Mouse (Mus musculus): ENCODE results near the gene Rsph10b. TPM values are rescaled to one million over a fixed set of nuclear protein-coding genes. Genes with fewer than 3 reads are reported as not detected.

Gene Rsph10b
- polyA plus RNA-seq, 1 experiment, result not detected

GRCm38 (mm10) chr5:143924781-143925452, 7.9 kb upstream of the Rsph10b start:
- Histone ChIP-seq H3K4me3 (no peak overlapping the region), H3K36me3 (ENCODE audit: control insufficient read depth, insufficient read depth) (peaks cover 22% of the 10 kb centered on the region), H3ac (ENCODE audit: control insufficient read depth, insufficient read length) (no peak overlapping the region), H3K4me2 (ENCODE audit: low read depth) (no peak overlapping the region), H3K79me2 (ENCODE audit: control insufficient read depth, insufficient read depth) (no peaks in the 10 kb centered on the region), H3K27me3 (ENCODE audit: control insufficient read depth, insufficient read depth, insufficient read length) (no peaks in the 10 kb centered on the region)
- no peak for TF ChIP-seq MYOD1 (IDR thresholded peaks at IDR 0.05; ENCODE audit: control insufficient read depth in 1 of 3, insufficient read length in 2 of 3, low read depth in 2 of 3)
- no peak for TF ChIP-seq MAX (IDR thresholded peaks at IDR 0.05; ENCODE audit: low read depth)
- TF ChIP-seq USF1 (IDR thresholded peaks at IDR 0.05; ENCODE audit: low read depth), result no peak
- TF ChIP-seq REST (IDR thresholded peaks at IDR 0.05; ENCODE audit: insufficient read depth, insufficient read length), result no peak
- no peak for TF ChIP-seq TCF3 (IDR thresholded peaks at IDR 0.05; ENCODE audit: insufficient read length, low read depth)
- TF ChIP-seq POLR2AphosphoS2 (IDR thresholded peaks at IDR 0.05; ENCODE audit: insufficient read length, low read depth), result no peak
- no peak for TF ChIP-seq TCF12 (IDR thresholded peaks at IDR 0.05; ENCODE audit: insufficient read depth, poor library complexity, severe bottlenecking)
- no peak for TF ChIP-seq CEBPB (IDR thresholded peaks at IDR 0.05; ENCODE audit: insufficient read depth, poor library complexity, severe bottlenecking)
- TF ChIP-seq E2F4 (IDR thresholded peaks at IDR 0.05; ENCODE audit: insufficient read depth), result no peak
- TF ChIP-seq POLR2A (IDR thresholded peaks at IDR 0.05; ENCODE audit: insufficient read length, low read depth), result no peak

DNA sequence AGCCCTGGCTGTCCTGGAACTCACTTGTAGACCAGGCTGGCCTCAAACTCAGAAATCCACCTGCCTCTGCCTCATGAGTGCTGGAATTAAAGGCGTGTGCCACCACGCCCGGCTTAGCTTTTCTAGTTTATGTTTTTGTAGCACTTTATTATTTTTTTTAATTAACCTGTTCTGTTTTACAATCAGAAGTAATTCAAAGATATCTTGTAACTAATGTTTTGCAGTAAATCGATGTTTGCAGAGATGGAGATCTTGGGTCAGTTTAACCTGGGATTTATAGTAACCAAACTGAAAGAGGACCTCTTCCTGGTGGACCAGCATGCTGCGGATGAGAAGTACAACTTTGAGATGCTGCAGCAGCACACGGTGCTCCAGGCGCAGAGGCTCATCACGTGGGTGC, 5.0 kb upstream of the Rsph10b start, which contains the start of gene Gm42421:
Gene Gm42421 (plus strand): TSS at position 301 of the 400 bp plus-strand sequence.
- peaks cover 16% of the 10 kb centered on the region for H3K36me3 ChIP-seq (ENCODE audit: control insufficient read depth, insufficient read depth)
- TF ChIP-seq TCF12 (IDR thresholded peaks at IDR 0.05; ENCODE audit: insufficient read depth, poor library complexity, severe bottlenecking) (no peak), POLR2A (IDR thresholded peaks at IDR 0.05; ENCODE audit: insufficient read length, low read depth) (no peak), USF1 (IDR thresholded peaks at IDR 0.05; ENCODE audit: low read depth) (no peak), MYOG (IDR thresholded peaks at IDR 0.05; ENCODE audit: control insufficient read depth in 1 of 3, insufficient read depth in 1 of 3, insufficient read length in 2 of 3, low read depth in 2 of 3) (no peak), REST (IDR thresholded peaks at IDR 0.05; ENCODE audit: insufficient read depth, insufficient read length) (no peak), MAX (IDR thresholded peaks at IDR 0.05; ENCODE audit: low read depth) (no peak), POLR2AphosphoS2 (IDR thresholded peaks at IDR 0.05; ENCODE audit: insufficient read length, low read depth) (no peak), CEBPB (IDR thresholded peaks at IDR 0.05; ENCODE audit: insufficient read depth, poor library complexity, severe bottlenecking) (no peak), TCF3 (IDR thresholded peaks at IDR 0.05; ENCODE audit: insufficient read length, low read depth) (no peak), E2F4 (IDR thresholded peaks at IDR 0.05; ENCODE audit: insufficient read depth) (no peak), MYOD1 (IDR thresholded peaks at IDR 0.05; ENCODE audit: control insufficient read depth in 1 of 3, insufficient read length in 2 of 3, low read depth in 2 of 3) (no peak), SRF (IDR thresholded peaks at IDR 0.05; ENCODE audit: control insufficient read depth, insufficient read length, low read depth) (no peak)

DNA sequence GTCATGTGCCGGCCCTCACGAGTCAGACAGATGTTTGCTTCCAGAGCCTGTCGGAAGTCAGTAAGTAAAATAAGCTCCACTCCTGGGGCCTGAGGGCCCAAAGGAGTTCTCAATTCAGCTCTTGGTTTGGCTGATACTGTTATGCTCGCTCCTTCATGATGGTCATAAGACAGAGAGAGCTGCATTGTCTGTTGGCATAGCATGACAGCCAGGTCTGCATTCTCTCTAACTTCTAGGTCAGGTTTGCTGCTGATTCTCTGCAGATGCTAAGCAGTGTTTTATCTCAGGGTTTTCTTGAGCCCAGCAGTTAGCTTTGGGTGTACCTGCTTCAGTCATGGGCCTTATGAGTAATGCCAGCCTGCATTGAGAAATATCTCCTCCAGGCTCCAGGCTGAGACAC, 3.5 kb upstream of the Rsph10b start:
- H3K4me2 ChIP-seq (ENCODE audit: low read depth), result no peak overlapping the region
- H3ac ChIP-seq (ENCODE audit: control insufficient read depth, insufficient read length), result no peak overlapping the region
- H3K36me3 ChIP-seq (ENCODE audit: control insufficient read depth, insufficient read depth), result peaks cover 9% of the 10 kb centered on the region
- no peaks in the 10 kb centered on the region for H3K27me3 ChIP-seq (ENCODE audit: control insufficient read depth, insufficient read depth, insufficient read length)
- no peak for TF ChIP-seq MAX (IDR thresholded peaks at IDR 0.05; ENCODE audit: low read depth)
- no peak for TF ChIP-seq POLR2A (IDR thresholded peaks at IDR 0.05; ENCODE audit: insufficient read length, low read depth)
- no peak for TF ChIP-seq REST (IDR thresholded peaks at IDR 0.05; ENCODE audit: insufficient read depth, insufficient read length)
- no peak for TF ChIP-seq SRF (IDR thresholded peaks at IDR 0.05; ENCODE audit: control insufficient read depth, insufficient read length, low read depth)
- TF ChIP-seq TCF3 (IDR thresholded peaks at IDR 0.05; ENCODE audit: insufficient read length, low read depth), result no peak
- TF ChIP-seq MYOD1 (IDR thresholded peaks at IDR 0.05; ENCODE audit: control insufficient read depth in 1 of 3, insufficient read length in 2 of 3, low read depth in 2 of 3), result no peak
- H3K4me3 ChIP-seq, result no peak overlapping the region
- no peaks in the 10 kb centered on the region for H3K79me2 ChIP-seq (ENCODE audit: control insufficient read depth, insufficient read depth)

More for the DNA sequence above, 5.0 kb upstream of the Rsph10b start, which contains the start of gene Gm42421:
- H3K4me2 ChIP-seq (ENCODE audit: low read depth), result no peak within 1 kb of the TSS
- no peaks in the 10 kb centered on the region for H3K79me2 ChIP-seq (ENCODE audit: control insufficient read depth, insufficient read depth)
- no peak within 1 kb of the TSS for H3ac ChIP-seq (ENCODE audit: control insufficient read depth, insufficient read length)
- H3K4me3 ChIP-seq, result no peak within 1 kb of the TSS
- H3K27me3 ChIP-seq (ENCODE audit: control insufficient read depth, insufficient read depth, insufficient read length), result no peaks in the 10 kb centered on the region

GRCm38 (mm10) chr5:143930656-143931055, 2.2 kb upstream of the Rsph10b start:
- H3K4me3 ChIP-seq, result no peak overlapping the region
- no peak overlapping the region for H3K4me2 ChIP-seq (ENCODE audit: low read depth)
- no peak for TF ChIP-seq CEBPB (IDR thresholded peaks at IDR 0.05; ENCODE audit: insufficient read depth, poor library complexity, severe bottlenecking)
- TF ChIP-seq POLR2A (IDR thresholded peaks at IDR 0.05; ENCODE audit: insufficient read length, low read depth), result no peak
- no peak for TF ChIP-seq TCF12 (IDR thresholded peaks at IDR 0.05; ENCODE audit: insufficient read depth, poor library complexity, severe bottlenecking)
- no peak for TF ChIP-seq MAX (IDR thresholded peaks at IDR 0.05; ENCODE audit: low read depth)
- no peak for TF ChIP-seq REST (IDR thresholded peaks at IDR 0.05; ENCODE audit: insufficient read depth, insufficient read length)

More at GRCm38 (mm10) chr5:143930656-143931055, 2.2 kb upstream of the Rsph10b start:
- Histone ChIP-seq H3ac (ENCODE audit: control insufficient read depth, insufficient read length) (no peak overlapping the region), H3K36me3 (ENCODE audit: control insufficient read depth, insufficient read depth) (peaks cover 9% of the 10 kb centered on the region), H3K27me3 (ENCODE audit: control insufficient read depth, insufficient read depth, insufficient read length) (no peaks in the 10 kb centered on the region), H3K79me2 (ENCODE audit: control insufficient read depth, insufficient read depth) (no peaks in the 10 kb centered on the region)

Measured in myocyte (in vitro differentiated cells).